Comparison of ENCODE assay signal across 14 mouse cellular contexts in genomic region chr12:12348625-12349024, GRCm38 (mm10).
"Had no signal": no experiment of that assay in that cellular context is flagged by ENCODE, and none has a peak within 500 bp of the region (broad histone marks: within the 10 kb centered on the region; RNA-seq: fewer than 3 reads in every experiment).

No protein-coding gene starts in this region.

- H3K4me1 ChIP-seq: liver, embryonic 13.5 days; stomach, embryonic 15.5 days had no signal

- H3K9ac ChIP-seq: liver, embryonic 13.5 days; stomach, embryonic 15.5 days had no signal

- H3K27me3 ChIP-seq: liver, embryonic 13.5 days; stomach, embryonic 15.5 days had no signal

- H3K36me3 ChIP-seq: liver, embryonic 13.5 days; stomach, embryonic 15.5 days had no signal

- H3K9me3 ChIP-seq: liver, embryonic 13.5 days; stomach, embryonic 15.5 days had no signal

- H3K4me3 ChIP-seq: liver, embryonic 13.5 days; stomach, embryonic 15.5 days had no signal

- H3K27ac ChIP-seq: liver, embryonic 13.5 days; stomach, embryonic 15.5 days had no signal

- DNase-seq: kidney, adult 9 months; kidney, postnatal 14 days; kidney, postnatal 4 days; liver, embryonic 13.5 days; lung, adult 2 months; lung, postnatal 14 days; lung, postnatal 4 days; midbrain, embryonic 14.5 days; retina, postnatal 1 day; right cerebral cortex, postnatal 25 days; spleen, adult 18-20 months; thymus, postnatal 25 days had no signal

- H3K4me2 ChIP-seq: liver, embryonic 13.5 days; midbrain, embryonic 11.5 days; stomach, embryonic 15.5 days had no signal
